Mouse (Mus musculus) 3T3-L1 (cell line): ENCODE results near the gene Gclm.

Experiments
- DNase-seq: peaks from one replicate; pipeline ENCODE4 v3.0.0-alpha.2; 2015; ENCODE audit warnings: low read depth, low spot score

Gene Gclm

GRCm38 (mm10) chr3:122292300-122293222 lies 47.2 kb downstream of the Gclm start:
- DNase-seq, result peak; percentile 94

- DNase-seq, result no peak
Observed at GRCm38 (mm10) chr3:122293223-122293953, 48.0 kb downstream of the Gclm start.

- peak; percentile 97 for DNase-seq
Observed at GRCm38 (mm10) chr3:122293954-122294850, 48.8 kb downstream of the Gclm start, which contains the start of gene Bcar3. Bcar3 (plus strand) TSS chr3:122294136.

DNA sequence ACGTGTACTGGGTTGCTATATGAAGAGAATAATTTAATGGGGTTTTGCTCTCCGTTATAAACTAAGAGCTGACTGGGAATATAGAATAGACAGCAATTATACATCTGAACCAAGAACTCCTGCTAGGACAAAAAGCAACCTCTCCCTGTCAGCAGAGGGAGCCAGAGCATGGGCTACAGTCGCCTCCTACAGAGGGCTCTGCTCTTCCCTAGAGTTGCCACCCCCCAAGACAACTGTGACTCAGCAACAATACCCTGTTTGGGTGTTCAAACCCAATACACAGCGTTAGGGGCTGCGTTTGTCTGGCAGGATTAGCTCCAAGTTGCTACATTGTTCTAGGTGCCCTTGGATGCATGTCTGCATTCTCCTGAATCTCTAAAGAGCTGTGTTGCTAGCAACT lies 50.2 kb downstream of the Gclm start:
- peak; percentile 94 for DNase-seq

DNA sequence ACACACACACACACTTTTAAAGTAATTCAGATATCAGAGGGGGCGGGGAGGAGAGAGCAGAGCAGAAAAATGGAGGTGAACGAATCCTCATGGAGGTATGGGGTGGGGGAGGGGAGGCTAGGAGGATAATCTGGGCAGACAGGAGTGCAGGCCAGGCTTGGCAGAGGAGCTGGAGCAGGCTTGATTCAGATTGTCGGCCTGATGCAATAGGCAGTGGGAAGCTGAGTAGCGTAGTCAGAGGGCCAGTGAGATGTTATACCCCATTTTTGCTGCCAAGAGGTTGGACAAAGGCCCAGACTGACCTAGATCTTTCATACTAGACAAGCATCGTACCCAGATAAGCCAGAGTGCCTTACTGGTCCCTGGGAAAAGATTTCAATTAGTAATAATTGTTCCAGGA lies 51.6 kb downstream of the Gclm start:
- DNase-seq, result peak; percentile 86

GRCm38 (mm10) chr3:122300983-122301919 lies 55.9 kb downstream of the Gclm start:
- DNase-seq, result peak; percentile 53

GRCm38 (mm10) chr3:122304560-122304959 lies 59.2 kb downstream of the Gclm start:
- no peak for DNase-seq

DNA sequence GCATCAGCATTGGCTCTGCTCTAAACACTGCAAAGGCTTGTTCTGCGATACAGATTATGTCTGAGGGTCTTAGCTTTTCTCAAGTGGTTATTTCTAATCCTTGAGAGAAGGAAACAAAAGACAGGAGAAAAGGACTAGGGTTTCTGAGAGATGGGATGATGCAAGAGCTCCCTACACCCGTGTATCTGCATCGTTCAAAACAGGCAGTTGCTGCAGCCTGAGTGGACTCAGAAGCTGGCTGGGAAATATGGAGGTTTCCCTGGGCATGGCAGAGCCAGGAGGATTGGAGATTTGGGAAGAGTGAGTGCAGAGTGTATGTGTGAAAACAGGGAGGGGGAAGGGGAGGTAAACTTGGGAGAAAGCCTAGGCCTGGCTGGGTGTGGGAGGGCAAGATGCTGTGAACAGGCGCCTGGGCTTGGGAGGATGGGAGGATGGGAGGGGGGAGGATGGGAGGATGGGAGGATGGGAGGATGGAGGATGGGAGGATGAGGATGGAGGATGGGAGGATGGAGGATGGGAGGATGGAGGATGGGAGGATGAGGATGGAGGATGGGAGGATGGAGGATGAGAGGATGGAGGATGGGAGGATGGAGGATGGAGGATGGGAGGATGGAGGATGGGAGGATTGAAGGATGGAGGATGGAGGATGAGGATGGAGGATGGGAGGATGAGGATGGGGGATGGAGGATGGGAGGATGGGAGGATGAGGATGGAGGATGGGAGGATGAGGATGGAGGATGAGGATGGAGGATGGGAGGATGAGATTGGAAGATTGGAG lies 62.7 kb downstream of the Gclm start:
- DNase-seq, result peak; percentile 54

GRCm38 (mm10) chr3:122308981-122309380 lies 63.6 kb downstream of the Gclm start:
- DNase-seq, result no peak

DNA sequence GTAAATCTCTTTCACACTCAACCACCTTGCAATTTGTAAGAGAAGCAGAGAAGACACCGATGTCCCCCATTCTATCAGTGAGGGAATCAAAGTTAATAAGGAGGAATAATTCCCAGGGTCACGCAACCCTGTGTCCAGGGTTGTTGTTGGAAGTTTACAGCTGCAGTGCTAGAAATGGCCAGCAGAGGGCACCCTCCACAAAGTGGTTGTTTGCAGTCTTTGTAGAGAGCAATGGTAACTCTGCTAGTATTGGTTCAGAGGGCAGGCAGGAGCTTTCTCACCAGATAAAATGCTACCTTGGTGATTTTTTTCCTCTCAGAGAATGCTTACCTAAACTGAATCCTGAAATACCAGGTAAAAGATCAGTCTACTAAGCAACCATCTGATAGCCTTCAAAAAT lies 66.7 kb downstream of the Gclm start:
- DNase-seq, result peak; percentile 94

- DNase-seq, result no peak
Observed at GRCm38 (mm10) chr3:122312936-122313629, 67.7 kb downstream of the Gclm start.

- no peak for DNase-seq
Observed at GRCm38 (mm10) chr3:122313936-122314335, 68.6 kb downstream of the Gclm start.

- no peak for DNase-seq
Observed at GRCm38 (mm10) chr3:122316621-122317020, 71.3 kb downstream of the Gclm start.

GRCm38 (mm10) chr3:122317339-122317738 lies 72.0 kb downstream of the Gclm start:
- peak; percentile 83 for DNase-seq
